Mouse (Mus musculus) liver, adult 2 months (tissue): ENCODE measurements around the gene Mfng.

Experiments
- CTCF ChIP-seq: fragments of 200-500 bp; IDR thresholded peaks from 2 replicates; pipeline ENCODE4 v1.5.1; 2011; ENCODE audit warnings: low read depth, low read length, control low read depth
- POLR2A ChIP-seq: fragments of 200-500 bp; IDR thresholded peaks from 2 replicates; pipeline ENCODE4 v1.6.1; 2011; ENCODE audit warnings: low read length, control low read depth; ENCODE audit not compliant: insufficient read depth; ENCODE audit errors: extremely low read depth

- TF ChIP-seq CTCF (no peak), POLR2A (no peak)
Observed at GRCm38 (mm10) chr15:78780359-78780758, 7.1 kb upstream of the Mfng start.
